Mouse (Mus musculus): ENCODE measurements at regions not wholly inside any gene's neighbourhood (a gene's known extent, or its start where the extent isn't known, plus 50 kb on each side); places are given as distances from the start of the nearest gene placed in this dataset.
A peak's percentile ranks its signal among the peaks of the same experiment; 100 is the strongest.

GRCm38 (mm10) chr2:59556870-59557269 lies 55.0 kb upstream of the Tanc1 start:
- WGBS = 83% methylated on average over 7 of the region's 7 CpGs
- Histone ChIP-seq H3K4me3 (ENCODE audit: low read length) (no peak overlapping the region), H3K27me3 (ENCODE audit: insufficient read depth, low read length) (no peaks in the 10 kb centered on the region), H3K4me1 (ENCODE audit: insufficient read depth, low read length) (peaks cover 5% of the 10 kb centered on the region; the same call in 1 of the 2 replicates), H3K9ac (replicated peaks; ENCODE audit: low read length) (no peak overlapping the region), H3K9me3 (ENCODE audit: low read length) (no peaks in the 10 kb centered on the region), H3K36me3 (ENCODE audit: insufficient read depth, low read length) (no peaks in the 10 kb centered on the region), H3K27ac (ENCODE audit: low read length) (no peak overlapping the region), H3K4me2 (replicated peaks; ENCODE audit: low read depth, low read length) (no peak overlapping the region)
- ATAC-seq (ENCODE audit: low FRiP score, low TSS enrichment) = no peak

- no peak for ATAC-seq (ENCODE audit: low FRiP score, low TSS enrichment)
- WGBS = 71% methylated on average over 7 of the region's 7 CpGs
These were observed 51.4 kb upstream of the Tanc1 start for GRCm38 (mm10) chr2:59560488-59560887.

More at GRCm38 (mm10) chr2:59560488-59560887, 51.4 kb upstream of the Tanc1 start:
- Histone ChIP-seq H3K4me3 (ENCODE audit: low read length) (no peak overlapping the region), H3K36me3 (ENCODE audit: insufficient read depth, low read length) (no peaks in the 10 kb centered on the region), H3K9me3 (ENCODE audit: low read length) (0 out of 2 replicates have a peak, but pooled peaks cover 4% of the 10 kb centered on the region), H3K9ac (replicated peaks; ENCODE audit: low read length) (no peak overlapping the region), H3K27me3 (ENCODE audit: insufficient read depth, low read length) (no peaks in the 10 kb centered on the region), H3K27ac (ENCODE audit: low read length) (peak overlapping the region; percentile 10; the same call in 1 of the 2 replicates), H3K4me1 (ENCODE audit: insufficient read depth, low read length) (peaks cover 14% of the 10 kb centered on the region; the same call in 1 of the 2 replicates), H3K4me2 (replicated peaks; ENCODE audit: low read depth, low read length) (no peak overlapping the region)
